Mouse (Mus musculus) liver, embryonic 11.5 days (tissue): Measurements from ENCODE around the gene Ranbp10. TPM values are rescaled to one million over a fixed set of nuclear protein-coding genes. Genes with fewer than 3 reads are reported as not detected.

Source experiments
- ATAC-seq: fragments of 200-750 bp; cut with Nextera tagmentation; replicated peaks from 2 replicates; pipeline ENCODE4 v1.8.0; 2017; ENCODE audit warnings: moderate number of reproducible peaks, mild to moderate bottlenecking, moderate TSS enrichment, moderate library complexity; ENCODE audit not compliant: low FRiP score
- DNase-seq: peaks from one replicate; pipeline ENCODE4 v3.0.0-alpha.2; 2017; ENCODE audit warnings: low spot score
- H3K27ac ChIP-seq: fragments of 300-500 bp; sonication (generic); 2 replicates; pipeline ENCODE4 v1.5.1; 2014; ENCODE audit warnings: mild to moderate bottlenecking, low read depth, low read length, control low read depth
- H3K27me3 ChIP-seq: fragments of 300-500 bp; sonication (generic); replicated peaks from 2 replicates; pipeline ENCODE4 v1.6.1; 2014; ENCODE audit warnings: low read length, mixed read lengths; ENCODE audit not compliant: control insufficient read depth, insufficient read depth
- H3K36me3 ChIP-seq: fragments of 300-500 bp; sonication (generic); 2 replicates; pipeline ENCODE4 v1.6.1; 2014; ENCODE audit warnings: mild to moderate bottlenecking, low read length, moderate library complexity, mixed read lengths; ENCODE audit not compliant: control insufficient read depth, insufficient read depth
- H3K4me1 ChIP-seq: fragments of 300-500 bp; sonication (generic); replicated peaks from 2 replicates; pipeline ENCODE4 v1.6.1; 2014; ENCODE audit warnings: low read length, mixed read lengths; ENCODE audit not compliant: control insufficient read depth, insufficient read depth
- H3K4me2 ChIP-seq: fragments of 300-500 bp; sonication (generic); 2 replicates; pipeline ENCODE4 v1.6.1; 2014; ENCODE audit warnings: mild to moderate bottlenecking, control low read depth, moderate library complexity
- H3K4me3 ChIP-seq: fragments of 300-500 bp; sonication (generic); 2 replicates; pipeline ENCODE4 v1.5.1; 2014; ENCODE audit warnings: low read depth, low read length, control low read depth
- H3K9ac ChIP-seq: fragments of 300-500 bp; sonication (generic); 2 replicates; pipeline ENCODE4 v1.6.1; 2014; ENCODE audit warnings: low read depth, low read length, control low read depth
- H3K9me3 ChIP-seq: fragments of 300-500 bp; sonication (generic); 2 replicates; pipeline ENCODE4 v1.6.1; 2016; ENCODE audit warnings: low read length, inconsistent platforms, mixed read lengths; ENCODE audit not compliant: control insufficient read depth
- WGBS: fragments of 180-500 bp; shearing (Covaris S2); extraction: QIAGEN DNeasy Blood & Tissue Kit; methylation state at CpG from one replicate; pipeline ENCODE4 v1.1.7; 2014; 5-methylcytosine and 5-hydroxymethylcytosine counted together
- polyA plus RNA-seq: library from polyadenylated mRNA; unstranded; fragments of >200 nt; fragmentation: Nextera tagmentation; extraction: Ambion mirVana; gene quantifications from 2 replicates; pipeline ENCODE4 v1.2.1, GENCODE M21; 2014

Ranbp10 gene
- polyA plus RNA-seq, 1 experiment from 2014 or later, result 22.0 TPM

GRCm38 (mm10) chr8:105856168-105856835, 29.2 kb upstream of the Ranbp10 start:
- Histone ChIP-seq H3K27ac (peak overlapping the region; percentile 79; the same call in 1 of the 2 replicates), H3K27me3 (no peaks in the 10 kb centered on the region), H3K4me3 (peak overlapping the region; percentile 77), H3K36me3 (peaks cover 3% of the 10 kb centered on the region; the same call in 1 of the 2 replicates), H3K4me1 (peaks cover 43% of the 10 kb centered on the region), H3K4me2 (peak overlapping the region; percentile 92), H3K9ac (peak overlapping the region; percentile 81), H3K9me3 (no peaks in the 10 kb centered on the region)
- no peak for ATAC-seq
- WGBS, result 11% methylated on average over 15 of the region's 15 CpGs
- no peak for DNase-seq

- peaks cover 3% of the 10 kb centered on the region; the same call in 1 of the 2 replicates for H3K36me3 ChIP-seq
- no peaks in the 10 kb centered on the region for H3K27me3 ChIP-seq
- no peaks in the 10 kb centered on the region for H3K9me3 ChIP-seq
- ATAC-seq (peak; percentile 33), DNase-seq (peak; percentile 70)
- peak overlapping the region; percentile 77 for H3K4me3 ChIP-seq
- H3K9ac ChIP-seq, result peak overlapping the region; percentile 81
- H3K27ac ChIP-seq, result peak overlapping the region; percentile 79
- peaks cover 46% of the 10 kb centered on the region for H3K4me1 ChIP-seq
- WGBS, result under 1% methylated on average over 71 of the region's 71 CpGs
- peak overlapping the region; percentile 92 for H3K4me2 ChIP-seq
These were observed 28.4 kb upstream of the Ranbp10 start for GRCm38 (mm10) chr8:105855248-105856167.

DNA sequence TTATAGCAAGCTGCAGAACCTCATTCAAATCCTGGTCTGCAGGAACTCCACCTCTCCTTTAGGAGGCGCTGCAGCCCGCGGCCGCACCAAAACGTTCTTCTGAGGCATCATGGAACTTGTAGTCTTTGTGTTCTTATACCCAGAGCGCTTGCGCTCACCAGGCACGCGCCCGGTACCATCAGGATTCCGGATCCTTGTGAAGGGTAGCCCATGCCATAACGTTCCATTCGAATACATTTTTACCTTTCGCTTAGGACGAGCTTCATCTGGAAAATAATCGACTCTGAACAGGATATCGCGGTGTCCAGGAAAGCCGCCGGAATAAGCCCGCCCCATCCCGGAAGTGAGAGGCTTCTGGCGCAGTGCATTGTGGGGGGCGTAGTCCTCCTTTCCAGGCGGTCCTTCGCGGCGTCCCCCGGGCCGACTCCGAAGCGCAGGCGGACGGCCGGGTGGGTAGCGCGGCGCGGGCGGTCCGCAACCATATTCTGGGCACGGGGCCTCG, 27.6 kb upstream of the Ranbp10 start, which contains the start of gene Thap11:
Gene Thap11 (plus strand): TSS at position 418 of the 502 bp plus-strand sequence.
- H3K36me3 ChIP-seq, result peaks cover 3% of the 10 kb centered on the region; the same call in 1 of the 2 replicates
- no peaks in the 10 kb centered on the region for H3K27me3 ChIP-seq
- ATAC-seq (peak; percentile 85), DNase-seq (peak; percentile 99)
- WGBS, result under 1% methylated on average over 43 of the region's 43 CpGs
- peak within 1 kb of the TSS; percentile 92 for H3K4me2 ChIP-seq
- H3K4me1 ChIP-seq, result peaks cover 47% of the 10 kb centered on the region
- peak within 1 kb of the TSS; percentile 81 for H3K9ac ChIP-seq
- H3K27ac ChIP-seq, result peak within 1 kb of the TSS; percentile 79
- H3K4me3 ChIP-seq, result peak within 1 kb of the TSS; percentile 77
- no peaks in the 10 kb centered on the region for H3K9me3 ChIP-seq

GRCm38 (mm10) chr8:105854303-105854702, 27.2 kb upstream of the Ranbp10 start:
- peak overlapping the region; percentile 92 for H3K4me2 ChIP-seq
- WGBS, result 28% methylated on average over 8 of the region's 8 CpGs
- peak overlapping the region; percentile 79; the same call in 1 of the 2 replicates for H3K27ac ChIP-seq
- H3K4me1 ChIP-seq, result peaks cover 43% of the 10 kb centered on the region
- H3K36me3 ChIP-seq, result peaks cover 3% of the 10 kb centered on the region; the same call in 1 of the 2 replicates
- DNase-seq (no peak), ATAC-seq (no peak)
- peak overlapping the region; percentile 81; the same call in 1 of the 2 replicates for H3K9ac ChIP-seq
- no peaks in the 10 kb centered on the region for H3K9me3 ChIP-seq
- H3K27me3 ChIP-seq, result no peaks in the 10 kb centered on the region
- peak overlapping the region; percentile 77 for H3K4me3 ChIP-seq

GRCm38 (mm10) chr8:105853178-105853577, 26.0 kb upstream of the Ranbp10 start, which contains the start of gene Cenpt:
Cenpt (minus strand) TSS chr8:105853278.
- no peak within 1 kb of the TSS for H3K9ac ChIP-seq
- 91% methylated on average over 3 of the region's 3 CpGs for WGBS
- H3K36me3 ChIP-seq, result 0 out of 2 replicates have a peak, but pooled peaks cover 8% of the 10 kb centered on the region
- H3K27ac ChIP-seq, result no peak within 1 kb of the TSS
- H3K4me3 ChIP-seq, result peak within 1 kb of the TSS; percentile 87
- H3K4me2 ChIP-seq, result peak within 1 kb of the TSS; percentile 78; the same call in 1 of the 2 replicates
- DNase-seq, result no peak
- ATAC-seq, result no peak
- H3K9me3 ChIP-seq, result no peaks in the 10 kb centered on the region
- H3K27me3 ChIP-seq, result no peaks in the 10 kb centered on the region
- peaks cover 33% of the 10 kb centered on the region for H3K4me1 ChIP-seq

DNA sequence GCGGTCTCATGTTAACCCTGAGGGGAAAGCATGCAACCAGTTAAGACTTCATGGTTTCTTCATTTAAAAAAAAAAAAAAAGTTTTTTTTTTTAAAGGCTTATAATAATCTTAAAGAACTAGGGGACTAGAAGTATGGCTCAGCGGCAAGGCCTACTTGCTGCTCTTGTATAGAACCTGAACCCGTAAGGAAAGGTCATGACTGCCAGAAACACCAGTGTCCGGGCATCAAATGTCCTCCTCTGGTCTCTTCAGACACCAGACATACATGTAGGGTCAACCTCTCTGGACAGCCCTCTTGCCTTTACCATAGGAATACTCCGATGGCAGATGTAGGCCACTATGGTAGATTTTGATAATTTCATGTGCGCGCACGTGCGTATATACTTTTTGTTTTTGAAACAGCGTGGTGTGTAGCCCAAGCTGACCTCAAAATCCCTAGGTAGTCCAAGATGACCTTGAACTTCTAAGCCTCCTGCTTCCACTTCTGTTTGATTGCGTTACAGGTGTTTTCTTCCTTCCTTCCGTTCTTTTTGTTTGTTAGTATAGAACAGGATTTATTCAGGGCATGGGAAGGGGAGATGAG, 25.1 kb upstream of the Ranbp10 start:
- no peaks in the 10 kb centered on the region for H3K27me3 ChIP-seq
- H3K27ac ChIP-seq, result no peak overlapping the region
- H3K4me1 ChIP-seq, result peaks cover 23% of the 10 kb centered on the region
- H3K4me3 ChIP-seq, result peak overlapping the region; percentile 87
- no peaks in the 10 kb centered on the region for H3K9me3 ChIP-seq
- H3K4me2 ChIP-seq, result peak overlapping the region; percentile 78
- DNase-seq (no peak), ATAC-seq (no peak)
- 76% methylated on average over 12 of the region's 12 CpGs for WGBS
- peaks cover 13% of the 10 kb centered on the region for H3K36me3 ChIP-seq
- H3K9ac ChIP-seq, result no peak overlapping the region

GRCm38 (mm10) chr8:105851651-105852143, 24.5 kb upstream of the Ranbp10 start:
- peak overlapping the region; percentile 79 for H3K27ac ChIP-seq
- peaks cover 20% of the 10 kb centered on the region for H3K4me1 ChIP-seq
- peak overlapping the region; percentile 78 for H3K4me2 ChIP-seq
- H3K4me3 ChIP-seq, result peak overlapping the region; percentile 87
- peak; percentile 82 for DNase-seq
- H3K9ac ChIP-seq, result peak overlapping the region; percentile 77
- peaks cover 15% of the 10 kb centered on the region for H3K36me3 ChIP-seq
- WGBS, result 0% methylated on average over 34 of the region's 34 CpGs
- no peaks in the 10 kb centered on the region for H3K27me3 ChIP-seq
- peak; percentile 81 for ATAC-seq
- H3K9me3 ChIP-seq, result no peaks in the 10 kb centered on the region

DNA sequence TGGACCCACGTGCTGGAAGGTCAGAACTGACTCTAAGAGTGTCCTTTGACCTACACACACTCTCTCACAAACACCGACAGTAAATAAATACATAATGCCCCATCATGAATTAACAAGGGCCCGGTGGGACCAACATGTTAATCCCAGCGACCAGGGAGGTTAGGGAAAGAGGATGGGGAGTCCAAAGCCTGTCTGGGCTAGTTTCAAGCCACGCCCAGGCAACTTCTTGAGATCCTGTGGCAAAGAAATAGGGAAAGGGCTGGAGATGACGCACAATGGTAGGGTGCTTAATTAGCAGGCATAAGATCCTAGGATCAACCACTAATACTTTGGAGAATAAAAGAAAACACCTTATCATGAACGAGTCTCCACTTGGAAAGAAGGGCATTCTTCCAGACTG, 23.5 kb upstream of the Ranbp10 start:
- H3K4me3 ChIP-seq, result peak overlapping the region; percentile 32
- no peaks in the 10 kb centered on the region for H3K9me3 ChIP-seq
- H3K4me2 ChIP-seq, result peak overlapping the region; percentile 56
- H3K36me3 ChIP-seq, result peaks cover 26% of the 10 kb centered on the region
- no peak overlapping the region for H3K27ac ChIP-seq
- DNase-seq, result no peak
- H3K9ac ChIP-seq, result no peak overlapping the region
- H3K4me1 ChIP-seq, result peaks cover 9% of the 10 kb centered on the region
- 75% methylated on average over 7 of the region's 7 CpGs for WGBS
- H3K27me3 ChIP-seq, result no peaks in the 10 kb centered on the region
- no peak for ATAC-seq
